Mouse (Mus musculus): Measurements from ENCODE around the gene Pde6b. TPM values are rescaled to one million over a fixed set of nuclear protein-coding genes. Genes with fewer than 3 reads are reported as not detected.

Gene Pde6b
- polyA plus RNA-seq, 1 experiment from 2014 or later = not detected

Other genes with a start within 250 kb of the Pde6b start
- 54.1 and 54.3 TPM in 2 replicates for gene Dr1, start 119.5 kb upstream of the Pde6b start, polyA plus RNA-seq (2016; fragmentation: Nextera tagmentation; extraction: Ambion mirVana)
- 7.3 and 8.3 TPM in 2 replicates for gene Pigg, start 75.8 kb upstream of the Pde6b start, polyA plus RNA-seq (2016; fragmentation: Nextera tagmentation; extraction: Ambion mirVana)
- 0.10 TPM in 1 of 2 replicates, not detected in the other for gene Gm42517, start 20.5 kb upstream of the Pde6b start, polyA plus RNA-seq (2016; fragmentation: Nextera tagmentation; extraction: Ambion mirVana)
- 430 and 435 TPM in 2 replicates for gene Atp5k, start 46.1 kb downstream of the Pde6b start, polyA plus RNA-seq (2016; fragmentation: Nextera tagmentation; extraction: Ambion mirVana)
- gene Mfsd7a, start 60.5 kb downstream of the Pde6b start, polyA plus RNA-seq (2016; fragmentation: Nextera tagmentation; extraction: Ambion mirVana) = 0.10 TPM in 1 of 2 replicates, not detected in the other
- 36.2 and 36.8 TPM in 2 replicates for gene Pcgf3, start 72.8 kb downstream of the Pde6b start, polyA plus RNA-seq (2016; fragmentation: Nextera tagmentation; extraction: Ambion mirVana)
- 12.3 and 12.5 TPM in 2 replicates for gene Cplx1, start 161.6 kb downstream of the Pde6b start, polyA plus RNA-seq (2016; fragmentation: Nextera tagmentation; extraction: Ambion mirVana)
- 57.7 and 61.0 TPM in 2 replicates for gene Gak, start 241.4 kb downstream of the Pde6b start, polyA plus RNA-seq (2016; fragmentation: Nextera tagmentation; extraction: Ambion mirVana)
- gene Tmem175, start 241.4 kb downstream of the Pde6b start, polyA plus RNA-seq (2016; fragmentation: Nextera tagmentation; extraction: Ambion mirVana) = 19.6 and 20.0 TPM in 2 replicates

Measured in forebrain, embryonic 12.5 days (tissue).